Mouse (Mus musculus): ENCODE measurements around the gene Cdc42bpg. TPM values are rescaled to one million over a fixed set of nuclear protein-coding genes. Genes with fewer than 3 reads are reported as not detected.
"Not testable (repeated sequence)": the region's sequence is repeated elsewhere in the genome, so short reads cannot be mapped to it uniquely, and the experiment has no call there.

Gene Cdc42bpg
- total and polyA plus RNA-seq, 3 experiments, result 7.0 to 13.9 (median 11.7) TPM

- no peak for DNase-seq
- peaks cover 56% of the 10 kb centered on the region for H3K36me3 ChIP-seq (ENCODE audit: control insufficient read depth, insufficient read depth, low read length)
- TF ChIP-seq POLR2A (IDR thresholded peaks at IDR 0.05; ENCODE audit: insufficient read depth, low read depth, low read length) (no peak), CTCF (IDR thresholded peaks at IDR 0.05) (peak; percentile 26)
- H3K79me2 ChIP-seq (replicated peaks; ENCODE audit: control insufficient read depth, insufficient read depth, low read length), result peaks cover 11% of the 10 kb centered on the region; the same call in 1 of the 2 replicates
- no peaks in the 10 kb centered on the region for H3K27me3 ChIP-seq (ENCODE audit: control insufficient read depth, insufficient read depth, low read length)
- H3K9ac ChIP-seq (ENCODE audit: low read depth, low read length), result 0 out of 2 replicates have a peak overlapping the region, but pooled peaks have one; percentile 10
- WGBS, result 88% methylated on average over 14 of the region's 14 CpGs
- H3K4me3 ChIP-seq, result no peak overlapping the region
- H3K27ac ChIP-seq, result peak overlapping the region; percentile 91
- intact Hi-C loops (cut with DNase I), result no loop called here
- peaks cover 66% of the 10 kb centered on the region for H3K4me1 ChIP-seq (ENCODE audit: control insufficient read depth, insufficient read depth, low read length)
Measured at GRCm38 (mm10) chr19:6289696-6290238, 16.5 kb upstream of the Cdc42bpg start.

GRCm38 (mm10) chr19:6290720-6291116, 15.5 kb upstream of the Cdc42bpg start:
- Histone ChIP-seq H3K9ac (ENCODE audit: low read depth, low read length) (0 out of 2 replicates have a peak overlapping the region, but pooled peaks have one; percentile 27), H3K36me3 (ENCODE audit: control insufficient read depth, insufficient read depth, low read length) (peaks cover 53% of the 10 kb centered on the region), H3K79me2 (replicated peaks; ENCODE audit: control insufficient read depth, insufficient read depth, low read length) (peaks cover 11% of the 10 kb centered on the region; the same call in 1 of the 2 replicates), H3K27ac (peak overlapping the region; percentile 91), H3K4me3 (peak overlapping the region; percentile 24; the same call in 1 of the 2 replicates), H3K4me1 (ENCODE audit: control insufficient read depth, insufficient read depth, low read length) (peaks cover 64% of the 10 kb centered on the region)
- WGBS, result 81% methylated on average over 6 of the region's 6 CpGs
- H3K27me3 ChIP-seq (ENCODE audit: control insufficient read depth, insufficient read depth, low read length); intact Hi-C loops (cut with DNase I); DNase-seq: not testable (repeated sequence)

GRCm38 (mm10) chr19:6291117-6291781, 15.0 kb upstream of the Cdc42bpg start:
- peaks cover 54% of the 10 kb centered on the region for H3K36me3 ChIP-seq (ENCODE audit: control insufficient read depth, insufficient read depth, low read length)
- peak overlapping the region; percentile 24; the same call in 1 of the 2 replicates for H3K4me3 ChIP-seq
- 25% methylated on average over 10 of the region's 10 CpGs for WGBS
- H3K27ac ChIP-seq, result peak overlapping the region; percentile 87
- intact Hi-C loops (cut with DNase I), result no loop called here
- H3K9ac ChIP-seq (ENCODE audit: low read depth, low read length), result peak overlapping the region; percentile 55
- TF ChIP-seq POLR2A (IDR thresholded peaks at IDR 0.05; ENCODE audit: insufficient read depth, low read depth, low read length) (0 out of 2 replicates have a peak, but pooled peaks have one; percentile 44), CTCF (IDR thresholded peaks at IDR 0.05) (peak; percentile 39), EP300 (IDR thresholded peaks at IDR 0.05; ENCODE audit: insufficient read depth, low read depth, low read length) (no peak)
- H3K4me1 ChIP-seq (ENCODE audit: control insufficient read depth, insufficient read depth, low read length), result peaks cover 63% of the 10 kb centered on the region
- DNase-seq, result peak; percentile 72 to 78
- H3K79me2 ChIP-seq (replicated peaks; ENCODE audit: control insufficient read depth, insufficient read depth, low read length), result peaks cover 11% of the 10 kb centered on the region
- no peaks in the 10 kb centered on the region for H3K27me3 ChIP-seq (ENCODE audit: control insufficient read depth, insufficient read depth, low read length)

- DNase-seq, result peak in 1 of 2 experiments; percentile 37
- no peak overlapping the region for H3K4me3 ChIP-seq
- peaks cover 54% of the 10 kb centered on the region for H3K36me3 ChIP-seq (ENCODE audit: control insufficient read depth, insufficient read depth, low read length)
- no peaks in the 10 kb centered on the region for H3K27me3 ChIP-seq (ENCODE audit: control insufficient read depth, insufficient read depth, low read length)
- H3K9ac ChIP-seq (ENCODE audit: low read depth, low read length), result peak overlapping the region; percentile 39; the same call in 1 of the 2 replicates
- intact Hi-C loops (cut with DNase I), result no loop called here
- peaks cover 11% of the 10 kb centered on the region for H3K79me2 ChIP-seq (replicated peaks; ENCODE audit: control insufficient read depth, insufficient read depth, low read length)
- H3K4me1 ChIP-seq (ENCODE audit: control insufficient read depth, insufficient read depth, low read length), result peaks cover 59% of the 10 kb centered on the region
- no peak for TF ChIP-seq POLR2A (IDR thresholded peaks at IDR 0.05; ENCODE audit: insufficient read depth, low read depth, low read length)
- 0 out of 2 replicates have a peak, but pooled peaks have one; percentile 7 for TF ChIP-seq EP300 (IDR thresholded peaks at IDR 0.05; ENCODE audit: insufficient read depth, low read depth, low read length)
- H3K27ac ChIP-seq, result peak overlapping the region; percentile 87
- WGBS, result 60% methylated on average over 5 of the region's 5 CpGs
Measured at GRCm38 (mm10) chr19:6292262-6292661, 14.0 kb upstream of the Cdc42bpg start.

- intact Hi-C loops (cut with DNase I), result no loop called here
- TF ChIP-seq EP300 (IDR thresholded peaks at IDR 0.05; ENCODE audit: insufficient read depth, low read depth, low read length) (no peak), POLR2A (IDR thresholded peaks at IDR 0.05; ENCODE audit: insufficient read depth, low read depth, low read length) (no peak), CTCF (IDR thresholded peaks at IDR 0.05) (no peak)
- H3K27ac ChIP-seq, result no peak overlapping the region; the same call in 1 of the 2 replicates
- 73% methylated on average over 17 of the region's 17 CpGs for WGBS
- peak in 1 of 2 experiments; percentile 21 for DNase-seq
- H3K79me2 ChIP-seq (replicated peaks; ENCODE audit: control insufficient read depth, insufficient read depth, low read length), result peaks cover 11% of the 10 kb centered on the region
- H3K27me3 ChIP-seq (ENCODE audit: control insufficient read depth, insufficient read depth, low read length), result no peaks in the 10 kb centered on the region
- no peak overlapping the region for H3K9ac ChIP-seq (ENCODE audit: low read depth, low read length)
- H3K4me1 ChIP-seq (ENCODE audit: control insufficient read depth, insufficient read depth, low read length), result peaks cover 61% of the 10 kb centered on the region
- no peak overlapping the region for H3K4me3 ChIP-seq
- H3K36me3 ChIP-seq (ENCODE audit: control insufficient read depth, insufficient read depth, low read length), result peaks cover 57% of the 10 kb centered on the region
Measured at GRCm38 (mm10) chr19:6294301-6294700, 12.0 kb upstream of the Cdc42bpg start.
